Mouse (Mus musculus) CH12.LX (cell line): ENCODE data around the gene Rrp1.

Experiments
- BHLHE40 ChIP-seq: IDR thresholded peaks from 2 replicates; pipeline ENCODE4 v1.6.1; 2011; ENCODE audit warnings: mild to moderate bottlenecking, low read depth, low read length, improper control_type of control experiment
- ELF1 ChIP-seq: IDR thresholded peaks from 2 replicates; pipeline ENCODE4 v1.6.1; 2014; ENCODE audit warnings: low read depth, mild to moderate bottlenecking, inconsistent platforms, low read length, improper control_type of control experiment
- POLR2A ChIP-seq: IDR thresholded peaks from 2 replicates; pipeline ENCODE4 v1.6.1; 2011; ENCODE audit warnings: low read depth, mild to moderate bottlenecking, improper control_type of control experiment, low read length

DNA sequence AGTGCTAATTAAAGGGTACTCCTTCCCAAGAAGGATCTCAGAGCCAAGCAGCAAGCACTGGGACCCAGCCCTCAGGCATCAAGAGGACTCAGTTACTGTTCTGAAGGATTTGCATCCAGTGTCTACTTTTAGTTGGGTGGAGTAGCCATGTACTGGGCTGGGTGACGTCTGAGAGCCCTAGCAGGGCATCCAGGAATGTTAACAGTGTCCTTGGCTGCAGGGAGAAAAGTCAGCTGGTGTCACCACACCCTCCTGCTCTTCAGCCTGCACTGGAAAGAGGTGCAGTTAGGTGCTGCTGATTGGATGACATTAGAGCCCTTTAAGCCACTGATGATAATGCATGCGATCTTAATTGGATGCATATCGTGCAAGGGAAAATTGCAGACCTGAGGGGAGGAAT is 20.0 kb upstream of the Rrp1 start:
- no peak for TF ChIP-seq BHLHE40
- TF ChIP-seq POLR2A, result no peak
- no peak for TF ChIP-seq ELF1
